Mouse (Mus musculus) liver, adult (tissue): ENCODE measurements at regions not wholly inside any gene's neighbourhood (a gene's known extent, or its start where the extent isn't known, plus 50 kb on each side); places are given as distances from the start of the nearest gene placed in this dataset.

Experiments used
- GATA4 ChIP-seq: IDR thresholded peaks from 2 replicates; pipeline ENCODE4 v1.6.1; 2014; ENCODE audit warnings: mild to moderate bottlenecking, low read length; ENCODE audit not compliant: insufficient replicate concordance

DNA sequence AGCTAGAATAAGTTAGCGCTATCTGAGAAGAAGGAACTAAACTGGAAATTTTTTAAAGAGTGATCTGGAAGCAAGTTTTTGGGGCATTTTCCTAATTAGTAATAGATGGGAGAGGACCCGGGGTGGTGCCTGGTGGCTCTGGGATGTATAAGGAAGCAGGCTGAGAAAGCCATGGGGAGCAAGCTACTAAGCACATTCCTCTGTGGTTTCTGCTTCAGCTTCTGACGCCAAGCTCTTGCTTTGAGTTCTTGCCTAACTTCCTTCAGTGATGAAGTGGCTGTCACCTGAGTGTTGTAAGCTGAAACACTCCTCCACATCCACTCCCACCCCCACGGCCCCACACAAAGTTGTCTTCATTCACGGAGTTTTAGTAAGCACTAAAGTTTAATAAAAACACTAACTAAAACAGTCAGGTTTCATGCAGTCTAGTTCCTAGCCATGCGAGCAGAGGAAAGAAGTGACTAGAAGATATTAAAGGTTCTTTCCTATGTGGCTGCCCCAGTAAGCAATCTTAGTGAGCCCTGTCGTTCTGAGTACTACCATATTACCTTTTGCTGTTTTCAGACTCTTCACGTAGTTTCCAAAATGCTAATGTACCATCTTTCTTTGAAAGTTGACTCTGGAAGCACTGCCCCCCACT lies 230.5 kb upstream of the Pcsk5 start:
- no peak for TF ChIP-seq GATA4

DNA sequence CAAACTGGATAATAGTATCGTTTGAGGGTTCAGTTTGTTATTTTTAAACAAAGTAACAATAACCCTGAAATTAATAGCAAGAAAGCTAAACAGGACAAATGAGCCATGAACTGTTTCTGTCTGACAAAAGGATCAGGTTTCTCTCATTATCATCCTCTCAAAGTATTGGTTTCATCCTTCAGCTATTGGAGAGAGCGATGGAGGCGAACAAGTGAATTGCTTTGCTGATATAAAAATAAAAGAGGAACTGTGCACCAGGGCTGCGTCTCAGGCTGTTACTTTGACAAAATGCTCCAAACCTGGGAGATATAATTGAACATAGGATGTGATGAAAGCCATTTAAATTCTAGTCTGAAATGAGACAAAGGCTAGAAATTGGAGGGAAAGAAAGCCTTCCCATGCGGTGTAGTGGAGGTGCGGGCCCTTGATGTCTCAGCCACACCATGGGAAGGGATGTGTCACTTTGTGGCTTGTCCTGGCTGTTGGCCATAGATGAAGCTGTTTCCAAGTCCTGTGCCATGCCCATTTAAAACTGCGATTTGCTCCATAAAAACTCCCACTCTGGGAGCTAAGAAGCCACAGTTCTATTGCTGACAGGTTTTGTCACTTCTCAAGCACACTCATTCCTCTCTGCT lies 219.9 kb upstream of the Pcsk5 start:
- TF ChIP-seq GATA4: no peak

DNA sequence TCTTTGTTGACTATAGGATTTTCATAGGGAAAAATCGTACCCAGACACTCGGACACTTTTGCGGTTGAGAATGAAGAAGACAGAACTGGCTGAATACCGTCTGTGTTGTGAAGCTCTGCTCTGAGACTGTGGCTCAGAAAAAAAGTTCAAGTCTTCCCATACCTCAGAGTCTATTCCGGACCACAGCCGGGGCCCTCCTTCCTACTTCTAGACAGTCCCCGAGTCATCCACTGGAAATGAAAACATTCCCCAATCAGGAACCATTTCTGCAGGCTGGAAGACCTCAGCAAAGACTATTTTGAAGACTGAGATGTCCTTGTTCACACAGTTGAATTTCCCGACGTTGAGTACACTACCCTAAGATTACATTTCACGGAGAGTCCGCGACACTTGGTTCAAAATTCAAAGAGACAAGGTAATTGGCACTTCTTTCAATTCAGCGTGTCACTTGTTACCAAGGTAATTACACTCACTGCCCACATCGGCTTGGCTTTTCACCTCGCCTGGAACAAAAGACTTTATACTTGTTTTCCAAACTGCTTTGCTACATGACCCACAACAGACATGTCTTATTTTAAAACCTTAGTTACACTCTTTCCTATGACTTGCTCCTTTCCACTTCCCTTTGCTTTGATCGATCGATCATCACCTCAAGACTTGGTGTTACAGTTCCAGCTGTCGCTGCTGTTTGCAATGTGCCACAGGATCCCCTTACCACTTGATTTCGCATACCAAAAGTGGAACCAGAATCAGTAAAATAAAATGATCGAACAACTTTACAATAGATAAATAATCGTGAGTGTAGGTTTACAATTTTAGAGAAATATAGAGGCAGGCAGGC lies 219.2 kb upstream of the Pcsk5 start:
- TF ChIP-seq GATA4: no peak

DNA sequence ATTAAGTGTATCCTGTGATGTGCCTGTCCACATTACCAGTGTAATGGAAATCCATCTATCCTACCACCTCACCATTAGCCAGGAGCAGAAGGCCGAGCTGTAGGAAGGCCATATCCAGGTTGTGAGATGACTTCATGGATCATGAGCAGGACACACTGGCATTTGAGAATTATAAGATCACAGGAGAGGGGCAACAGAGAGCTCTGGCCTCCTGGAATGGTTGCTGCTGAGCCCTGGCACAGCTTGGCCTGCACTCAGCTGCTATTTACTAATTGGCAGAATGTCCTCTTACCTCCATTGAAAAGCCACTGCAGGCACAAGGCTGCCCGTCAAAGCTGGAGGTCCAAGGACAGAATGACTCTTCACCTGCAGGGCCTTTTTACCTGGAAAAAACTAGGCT lies 212.9 kb upstream of the Pcsk5 start:
- TF ChIP-seq GATA4: no peak

DNA sequence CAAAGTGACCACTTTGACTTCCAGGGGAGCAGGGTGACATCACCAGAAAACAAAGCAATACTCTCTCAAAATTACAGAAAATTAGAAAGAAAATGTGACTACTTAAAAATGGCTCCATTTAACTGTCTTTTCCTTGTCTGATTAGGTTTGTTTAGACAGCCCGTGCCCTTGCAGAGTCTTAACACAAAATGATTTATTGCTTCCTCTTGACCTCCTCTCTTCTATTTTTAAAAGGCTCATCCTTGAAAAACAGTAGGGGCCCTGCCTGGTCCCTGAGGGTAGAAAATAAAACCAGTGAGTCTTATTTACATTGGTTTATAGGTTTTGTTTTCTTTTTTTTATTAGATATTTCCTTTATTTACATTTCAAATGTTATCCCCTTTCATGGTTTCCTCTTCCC lies 196.8 kb upstream of the Pcsk5 start:
- TF ChIP-seq GATA4: no peak

DNA sequence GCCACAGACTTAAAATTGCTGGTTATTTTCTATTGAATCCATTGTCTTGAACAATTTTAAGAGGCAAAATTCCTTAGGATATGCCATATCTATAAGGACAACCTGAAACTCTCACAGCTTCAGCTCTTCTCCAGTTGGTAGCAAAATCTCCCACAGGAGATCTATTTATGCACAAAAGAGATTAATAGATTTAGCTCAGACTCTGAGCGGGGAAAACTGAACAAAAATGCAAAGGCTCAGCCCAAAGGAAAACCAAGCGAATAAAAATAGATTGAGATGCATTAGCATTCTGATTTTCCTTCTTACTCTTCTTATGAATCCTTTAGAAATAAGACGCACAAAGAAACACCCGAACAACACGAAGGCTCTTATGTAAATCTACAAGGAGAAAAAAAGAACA lies 196.2 kb upstream of the Pcsk5 start:
- no peak for TF ChIP-seq GATA4

DNA sequence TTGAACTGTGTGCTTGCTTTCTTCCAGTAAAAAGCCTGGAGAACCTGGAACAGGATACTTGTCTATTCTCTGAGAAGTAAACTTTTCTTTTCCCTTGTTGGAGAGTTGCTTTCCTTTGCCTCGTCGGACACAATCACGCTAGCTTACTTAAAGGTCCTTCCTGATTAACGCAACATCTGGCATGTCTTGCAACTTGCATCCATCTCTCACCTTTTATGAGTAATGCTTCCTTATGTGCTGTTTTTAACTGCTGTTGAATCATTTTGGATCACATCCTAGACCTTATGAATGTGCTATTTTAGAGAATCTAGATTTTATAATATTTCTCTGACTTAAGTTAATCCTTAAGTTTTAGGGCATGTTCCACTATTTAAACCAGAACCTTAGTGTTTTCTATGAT lies 188.4 kb upstream of the Pcsk5 start:
- no peak for TF ChIP-seq GATA4

DNA sequence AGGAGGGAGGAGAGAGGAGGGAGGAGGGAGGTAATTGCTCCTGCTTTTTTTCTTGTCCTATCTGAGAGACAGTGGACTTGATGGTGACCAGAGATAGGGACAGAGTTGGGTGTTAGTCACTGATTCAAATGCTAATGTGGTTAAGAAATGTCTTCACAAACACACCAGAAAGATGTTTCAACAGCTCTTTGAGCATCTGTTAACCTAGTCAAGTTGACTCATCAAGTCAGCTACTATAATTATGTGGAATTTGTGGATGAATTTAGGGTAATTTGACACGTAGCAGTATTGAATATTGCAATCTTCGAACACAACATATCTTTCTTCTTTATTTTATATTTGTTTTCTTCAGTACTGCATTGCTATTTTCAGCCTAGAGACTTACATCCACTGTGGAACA lies 182.9 kb upstream of the Pcsk5 start:
- TF ChIP-seq GATA4: no peak

DNA sequence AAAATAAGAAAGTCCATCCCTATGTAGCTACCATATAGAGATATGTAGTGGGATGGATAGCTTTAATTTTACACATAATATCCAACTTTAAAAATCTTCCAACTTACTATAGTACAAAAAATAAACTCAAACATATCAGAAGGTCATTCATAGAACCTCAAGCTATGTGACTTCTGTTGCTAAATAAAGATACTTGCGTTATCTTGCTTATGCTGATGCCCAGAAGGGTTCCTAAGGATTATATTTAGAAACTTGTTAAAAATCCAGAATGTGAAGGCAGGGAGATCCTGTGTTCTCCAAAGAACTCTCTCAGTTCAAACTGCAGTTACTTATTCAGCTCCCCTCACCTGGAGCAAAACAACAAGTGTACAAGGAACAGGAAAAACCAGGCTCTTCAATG lies 177.9 kb upstream of the Pcsk5 start:
- TF ChIP-seq GATA4: no peak

DNA sequence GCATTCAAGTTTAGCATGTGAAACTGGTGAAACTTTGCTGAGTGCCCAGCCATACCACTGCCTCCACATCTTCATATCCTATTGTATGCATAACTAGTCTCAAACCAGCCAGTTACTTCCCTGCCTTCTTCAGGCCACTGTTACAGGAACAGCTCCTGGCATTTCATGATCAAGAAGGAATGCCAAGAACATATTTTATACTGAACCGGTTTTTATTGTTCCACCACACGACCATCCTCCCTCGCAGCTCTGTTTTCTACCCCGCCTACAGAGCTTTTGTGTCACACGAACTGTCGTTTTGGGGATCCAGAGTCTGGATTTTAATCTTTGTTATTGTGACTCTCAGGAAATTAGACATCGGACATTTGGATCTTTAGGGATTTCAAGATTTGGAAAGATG lies 174.6 kb upstream of the Pcsk5 start:
- TF ChIP-seq GATA4: no peak

DNA sequence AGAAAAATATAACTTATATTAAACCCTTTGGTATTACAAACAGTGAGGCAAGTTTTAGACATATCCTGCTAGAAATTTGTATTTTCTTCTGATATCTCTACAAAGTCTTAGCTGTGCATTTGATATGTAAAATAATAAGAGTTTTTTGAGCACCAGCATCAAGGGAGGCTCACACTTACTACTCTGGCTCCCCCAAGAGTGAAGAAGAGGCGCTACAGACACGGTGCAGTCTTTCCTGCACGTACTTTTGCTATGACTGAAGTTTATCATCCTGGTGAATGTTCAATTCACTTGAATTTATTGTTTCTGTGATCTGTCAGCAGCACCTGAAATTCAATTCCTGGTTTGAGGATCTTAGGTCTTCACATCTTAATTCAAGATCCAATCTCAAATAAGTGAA lies 160.1 kb upstream of the Pcsk5 start:
- TF ChIP-seq GATA4: no peak

DNA sequence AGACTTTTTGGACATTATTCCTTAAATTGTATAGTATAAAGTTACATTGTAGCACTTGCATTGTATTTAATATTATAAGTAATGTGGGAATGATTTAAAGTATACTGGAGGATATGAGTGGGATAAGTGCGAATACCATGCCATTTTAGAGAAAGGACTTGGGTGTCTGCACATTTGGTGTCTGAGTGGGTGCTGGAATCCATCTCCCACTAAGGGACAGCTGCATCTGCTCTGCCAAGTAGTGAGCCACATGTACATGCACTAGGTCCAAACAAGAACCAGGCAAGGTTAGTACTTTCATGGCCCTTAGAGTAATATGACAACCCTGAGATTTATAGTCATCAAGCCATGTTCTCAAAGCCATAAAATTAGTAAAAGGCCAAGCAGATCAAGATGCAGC lies 146.0 kb upstream of the Pcsk5 start:
- no peak for TF ChIP-seq GATA4

DNA sequence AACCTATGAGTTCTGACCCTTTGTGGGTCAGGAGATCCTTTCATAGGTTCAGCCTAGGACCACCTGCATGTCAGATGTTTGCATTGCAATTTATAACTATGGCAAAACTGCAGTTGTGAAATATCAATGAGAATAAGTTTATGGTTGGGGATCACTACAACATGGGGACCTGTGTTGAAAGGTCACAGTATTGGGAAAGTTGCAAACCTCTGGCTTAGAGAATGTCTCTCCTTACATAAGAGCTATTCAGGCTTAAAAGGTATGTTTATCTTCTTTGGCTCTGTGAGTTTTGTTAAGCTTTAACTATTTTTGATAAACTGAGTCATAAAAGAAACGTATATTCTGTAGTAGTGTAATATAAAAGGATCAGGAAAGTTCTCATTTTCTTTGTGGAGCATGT lies 128.1 kb upstream of the Pcsk5 start:
- TF ChIP-seq GATA4: no peak

DNA sequence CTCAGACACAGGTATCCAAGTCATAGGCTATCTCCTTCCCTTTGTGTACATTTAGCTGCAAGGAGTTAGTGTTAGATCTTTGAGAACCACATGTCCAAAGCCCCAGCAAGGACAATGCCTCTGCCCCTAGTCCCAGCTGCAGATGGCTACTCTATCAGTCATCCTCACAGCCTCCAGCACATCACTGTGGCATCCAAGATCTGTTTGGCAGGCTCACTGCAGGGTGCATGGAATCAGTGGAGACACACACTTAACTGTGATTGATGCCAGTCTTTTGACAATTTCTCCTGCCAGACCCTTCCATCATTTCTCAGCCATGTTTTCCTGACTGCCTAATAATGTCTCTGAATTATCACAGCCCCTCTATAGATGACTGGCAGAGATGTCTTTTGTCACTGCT lies 121.0 kb upstream of the Pcsk5 start:
- TF ChIP-seq GATA4: no peak

DNA sequence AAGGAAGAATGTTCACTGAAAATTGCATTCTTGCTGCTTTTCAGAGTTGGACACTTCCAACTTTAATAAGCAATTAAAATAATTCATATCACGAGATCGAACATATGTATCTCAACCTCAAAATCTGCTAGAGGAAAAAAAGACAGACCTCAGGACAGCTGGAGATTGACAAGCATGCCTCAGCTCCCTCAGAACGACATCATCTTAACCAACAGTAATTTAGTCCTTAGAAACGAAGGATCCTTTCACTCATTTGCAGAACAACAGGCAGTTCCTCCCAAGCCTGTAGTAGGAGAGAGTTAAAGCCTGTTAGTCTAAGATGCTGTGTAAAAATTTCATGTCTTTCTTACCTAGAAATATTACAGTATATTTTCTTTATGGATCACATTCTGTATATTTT lies 95.2 kb upstream of the Pcsk5 start:
- no peak for TF ChIP-seq GATA4

DNA sequence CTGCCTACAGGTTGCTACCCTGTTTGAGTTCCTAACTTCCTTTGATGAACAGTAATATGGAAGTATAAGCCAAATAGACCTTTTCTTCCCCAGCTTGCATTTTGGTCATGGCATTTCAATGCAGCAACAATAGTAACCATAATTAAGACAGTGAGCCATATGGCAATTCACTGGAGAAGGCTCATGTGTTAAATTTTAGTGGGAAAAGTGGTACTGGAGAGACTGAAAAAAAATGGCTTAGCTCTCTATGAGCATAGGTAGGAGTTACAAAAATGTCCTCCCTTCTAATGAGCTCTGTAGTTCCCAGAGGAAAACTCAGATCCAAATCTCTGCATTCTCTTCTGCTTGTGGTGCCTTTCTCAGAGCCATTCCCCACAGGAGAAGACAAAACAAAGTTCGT lies 70.1 kb upstream of the Pcsk5 start:
- no peak for TF ChIP-seq GATA4
